Mouse (Mus musculus) lung, postnatal 0 days (tissue): ENCODE data around the gene Nek7. TPM values are rescaled to one million over a fixed set of nuclear protein-coding genes. Genes with fewer than 3 reads are reported as not detected.

Source experiments
- ATAC-seq: fragments of 200-750 bp; cut with Nextera tagmentation; 2 replicates; pipeline ENCODE4 v1.8.0; 2017; ENCODE audit warnings: moderate library complexity
- DNase-seq: peaks from one replicate; pipeline ENCODE4 v3.0.0-alpha.2; 2016; ENCODE audit warnings: low spot score
- H3K27ac ChIP-seq: fragments of 300-500 bp; sonication (generic); 2 replicates; pipeline ENCODE4 v1.5.1; 2014; ENCODE audit warnings: antibody characterized with exemption, mild to moderate bottlenecking, low read length, mixed read lengths
- H3K27me3 ChIP-seq: fragments of 300-500 bp; sonication (generic); replicated peaks from 2 replicates; pipeline ENCODE4 v1.6.1; 2014; ENCODE audit warnings: low read length, mixed read lengths; ENCODE audit not compliant: insufficient read depth
- H3K36me3 ChIP-seq: fragments of 300-500 bp; sonication (generic); 2 replicates; pipeline ENCODE4 v1.6.1; 2014; ENCODE audit warnings: low read length, mixed read lengths; ENCODE audit not compliant: insufficient read depth
- H3K4me1 ChIP-seq: fragments of 300-500 bp; sonication (generic); 2 replicates; pipeline ENCODE4 v1.6.1; 2014; ENCODE audit warnings: antibody characterized with exemption, low read depth, low read length, mixed read lengths; ENCODE audit not compliant: insufficient read depth
- H3K4me2 ChIP-seq: fragments of 300-500 bp; sonication (generic); replicated peaks from 2 replicates; pipeline ENCODE4 v1.6.1; 2014; ENCODE audit warnings: low read depth, mild to moderate bottlenecking, low read length, moderate library complexity, mixed read lengths
- H3K4me3 ChIP-seq: fragments of 300-500 bp; sonication (generic); 2 replicates; pipeline ENCODE4 v1.5.1; 2014; ENCODE audit warnings: low read depth, low read length
- H3K9ac ChIP-seq: fragments of 300-500 bp; sonication (generic); replicated peaks from 2 replicates; pipeline ENCODE4 v1.6.1; 2014; ENCODE audit warnings: low read depth, mild to moderate bottlenecking
- H3K9me3 ChIP-seq: fragments of 300-500 bp; sonication (generic); 2 replicates; pipeline ENCODE4 v1.6.1; 2016; ENCODE audit warnings: low read length, mixed read lengths
- CTCF ChIP-seq: IDR thresholded peaks from 2 replicates; pipeline ENCODE4 v1.5.1; 2016; ENCODE audit warnings: antibody characterized with exemption, mild to moderate bottlenecking
- EP300 ChIP-seq: IDR thresholded peaks from 2 replicates; pipeline ENCODE4 v1.6.1; 2016; ENCODE audit warnings: antibody characterized with exemption, mild to moderate bottlenecking, control low read depth
- WGBS: fragments of 180-500 bp; shearing (Covaris S2); extraction: QIAGEN DNeasy Blood & Tissue Kit; methylation state at CpG from one replicate; pipeline ENCODE4 v1.1.7; 2014; 5-methylcytosine and 5-hydroxymethylcytosine counted together
- polyA plus RNA-seq: library from polyadenylated mRNA; unstranded; fragments of >200 nt; fragmentation: Nextera tagmentation; extraction: Ambion mirVana; gene quantifications from 2 replicates; pipeline ENCODE4 v1.2.1, GENCODE M21; 2015

Nek7 gene
- polyA plus RNA-seq, 1 experiment from 2014 or later: 41.6 TPM

- H3K4me2 ChIP-seq: no peak overlapping the region
- ATAC-seq (no peak), DNase-seq (no peak)
- H3K4me1 ChIP-seq: no peaks in the 10 kb centered on the region
- H3K9me3 ChIP-seq: no peaks in the 10 kb centered on the region
- no peaks in the 10 kb centered on the region for H3K27me3 ChIP-seq
- no peak overlapping the region for H3K9ac ChIP-seq
- H3K36me3 ChIP-seq: no peaks in the 10 kb centered on the region
- no peak for TF ChIP-seq EP300
- TF ChIP-seq CTCF: no peak
- 94% methylated on average over 7 of the region's 7 CpGs for WGBS
- no peak overlapping the region for H3K4me3 ChIP-seq
- H3K27ac ChIP-seq: no peak overlapping the region
These were observed 40.7 kb downstream of the Nek7 start for GRCm38 (mm10) chr1:138579207-138579606.

- no peak overlapping the region for H3K27ac ChIP-seq
- no peak for TF ChIP-seq EP300
- no peak for TF ChIP-seq CTCF
- 62% methylated on average over 7 of the region's 7 CpGs for WGBS
- no peaks in the 10 kb centered on the region for H3K36me3 ChIP-seq
- H3K9ac ChIP-seq: no peak overlapping the region
- no peak for DNase-seq
- H3K27me3 ChIP-seq: no peaks in the 10 kb centered on the region
- H3K4me1 ChIP-seq: no peaks in the 10 kb centered on the region
- no peak for ATAC-seq
- no peak overlapping the region for H3K4me3 ChIP-seq
- no peaks in the 10 kb centered on the region for H3K9me3 ChIP-seq
- H3K4me2 ChIP-seq: no peak overlapping the region
These were observed 43.1 kb downstream of the Nek7 start for GRCm38 (mm10) chr1:138576803-138577202.

- ATAC-seq: no peak
- H3K27ac ChIP-seq: no peak overlapping the region
- TF ChIP-seq CTCF: no peak
- TF ChIP-seq EP300: no peak
These were observed 43.8 kb downstream of the Nek7 start for GRCm38 (mm10) chr1:138576066-138576697.

GRCm38 (mm10) chr1:138575629-138576028 lies 44.3 kb downstream of the Nek7 start:
- H3K4me3 ChIP-seq: no peak overlapping the region
- no peaks in the 10 kb centered on the region for H3K36me3 ChIP-seq
- 48% methylated on average over 2 of the region's 2 CpGs for WGBS
- H3K27me3 ChIP-seq: no peaks in the 10 kb centered on the region
- no peak overlapping the region for H3K9ac ChIP-seq
- TF ChIP-seq CTCF (no peak), EP300 (no peak)
- ATAC-seq: no peak
- H3K27ac ChIP-seq: no peak overlapping the region
- no peak overlapping the region for H3K4me2 ChIP-seq
- no peaks in the 10 kb centered on the region; the same call in 1 of the 2 replicates for H3K4me1 ChIP-seq
- no peaks in the 10 kb centered on the region for H3K9me3 ChIP-seq
- DNase-seq: no peak

More at GRCm38 (mm10) chr1:138576066-138576697, 43.8 kb downstream of the Nek7 start:
- no peaks in the 10 kb centered on the region; the same call in 1 of the 2 replicates for H3K4me1 ChIP-seq
- H3K9me3 ChIP-seq: no peaks in the 10 kb centered on the region
- H3K4me2 ChIP-seq: no peak overlapping the region
- no peaks in the 10 kb centered on the region for H3K36me3 ChIP-seq
- H3K9ac ChIP-seq: no peak overlapping the region
- 90% methylated on average over 8 of the region's 8 CpGs for WGBS
- DNase-seq: no peak
- H3K4me3 ChIP-seq: no peak overlapping the region
- no peaks in the 10 kb centered on the region for H3K27me3 ChIP-seq

- DNase-seq: peak; percentile 51
- H3K4me3 ChIP-seq: no peak overlapping the region
These were observed 48.2 kb downstream of the Nek7 start for GRCm38 (mm10) chr1:138571565-138572361.

GRCm38 (mm10) chr1:138571038-138571441 lies 48.9 kb downstream of the Nek7 start:
- no peak overlapping the region for H3K4me2 ChIP-seq
- TF ChIP-seq CTCF (no peak), EP300 (no peak)
- H3K27me3 ChIP-seq: no peaks in the 10 kb centered on the region
- WGBS: 71% methylated on average over 2 of the region's 2 CpGs
- ATAC-seq: no peak
- H3K9ac ChIP-seq: no peak overlapping the region
- no peak overlapping the region for H3K27ac ChIP-seq
- H3K4me1 ChIP-seq: no peaks in the 10 kb centered on the region; the same call in 1 of the 2 replicates
- DNase-seq: no peak
- H3K9me3 ChIP-seq: no peaks in the 10 kb centered on the region
- H3K4me3 ChIP-seq: no peak overlapping the region
- no peaks in the 10 kb centered on the region for H3K36me3 ChIP-seq

More at GRCm38 (mm10) chr1:138571565-138572361, 48.2 kb downstream of the Nek7 start:
- no peak overlapping the region for H3K4me2 ChIP-seq
- 57% methylated on average over 22 of the region's 22 CpGs for WGBS
- no peaks in the 10 kb centered on the region for H3K9me3 ChIP-seq
- H3K9ac ChIP-seq: no peak overlapping the region
- ATAC-seq: peak; percentile 66
- TF ChIP-seq CTCF (no peak), EP300 (peak; percentile 92)
- no peak overlapping the region for H3K27ac ChIP-seq
- no peaks in the 10 kb centered on the region for H3K27me3 ChIP-seq
- no peaks in the 10 kb centered on the region; the same call in 1 of the 2 replicates for H3K4me1 ChIP-seq
- H3K36me3 ChIP-seq: no peaks in the 10 kb centered on the region
